Mouse (Mus musculus): ENCODE measurements around the gene Ptprm.

The Ptprm gene

DNA sequence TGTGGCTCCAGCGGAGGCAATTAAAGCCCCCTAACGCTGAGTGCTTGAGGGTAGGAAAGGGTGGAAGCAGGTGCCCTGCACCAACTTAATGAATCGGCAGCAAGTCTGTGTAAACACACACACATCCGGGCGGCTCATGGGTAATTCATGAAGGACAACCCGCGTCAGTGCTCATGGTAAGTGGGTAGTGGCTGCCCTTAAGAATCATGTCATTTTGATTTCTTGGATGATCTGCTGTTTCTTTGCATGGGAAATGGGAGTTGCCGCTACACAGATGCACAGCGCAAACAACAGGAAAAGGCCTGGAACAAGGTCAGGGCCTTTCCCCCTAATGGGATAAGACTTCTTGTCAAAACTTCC is 633.3 kb downstream of the Ptprm start:
- DNase-seq (ENCODE audit: low spot score) = no peak

- DNase-seq (ENCODE audit: low spot score) = no peak
These were observed 633.9 kb downstream of the Ptprm start for GRCm38 (mm10) chr17:66720200-66720991.

DNA sequence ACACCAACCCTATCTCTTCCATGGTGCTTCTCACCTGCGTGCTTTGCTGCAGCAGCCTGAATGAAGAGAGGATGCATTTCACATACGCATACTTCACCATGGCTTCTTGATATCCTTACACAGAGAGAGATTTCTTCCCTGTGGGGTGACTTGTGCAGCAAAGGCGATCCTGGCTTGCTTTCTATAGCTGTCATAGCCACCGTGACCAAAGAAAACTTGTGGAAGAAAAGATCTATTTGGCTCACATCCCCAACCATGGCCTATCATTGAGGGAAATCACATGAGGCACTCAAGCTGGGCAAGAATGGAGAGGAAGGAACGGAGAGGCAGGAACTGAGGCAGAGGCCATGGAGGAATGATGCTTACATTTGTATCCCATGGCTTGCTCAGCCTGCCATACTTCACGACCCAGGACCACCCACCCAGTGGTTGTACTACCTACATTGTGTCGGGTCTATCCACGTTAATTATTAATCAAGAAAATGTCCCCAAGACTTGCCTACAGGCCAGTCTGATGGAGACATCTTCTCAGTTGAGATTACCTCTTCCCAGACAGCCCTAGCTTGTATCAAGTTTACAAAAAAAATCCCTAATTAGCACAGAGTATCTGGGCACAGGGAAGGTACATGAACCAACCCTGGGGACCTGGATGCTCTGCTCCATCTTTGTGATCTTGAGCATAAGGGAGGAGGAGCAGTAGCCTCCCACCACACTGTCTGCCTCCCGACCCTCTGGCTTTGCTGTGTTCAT is 641.6 kb downstream of the Ptprm start:
- no peak for DNase-seq (ENCODE audit: low spot score)

DNA sequence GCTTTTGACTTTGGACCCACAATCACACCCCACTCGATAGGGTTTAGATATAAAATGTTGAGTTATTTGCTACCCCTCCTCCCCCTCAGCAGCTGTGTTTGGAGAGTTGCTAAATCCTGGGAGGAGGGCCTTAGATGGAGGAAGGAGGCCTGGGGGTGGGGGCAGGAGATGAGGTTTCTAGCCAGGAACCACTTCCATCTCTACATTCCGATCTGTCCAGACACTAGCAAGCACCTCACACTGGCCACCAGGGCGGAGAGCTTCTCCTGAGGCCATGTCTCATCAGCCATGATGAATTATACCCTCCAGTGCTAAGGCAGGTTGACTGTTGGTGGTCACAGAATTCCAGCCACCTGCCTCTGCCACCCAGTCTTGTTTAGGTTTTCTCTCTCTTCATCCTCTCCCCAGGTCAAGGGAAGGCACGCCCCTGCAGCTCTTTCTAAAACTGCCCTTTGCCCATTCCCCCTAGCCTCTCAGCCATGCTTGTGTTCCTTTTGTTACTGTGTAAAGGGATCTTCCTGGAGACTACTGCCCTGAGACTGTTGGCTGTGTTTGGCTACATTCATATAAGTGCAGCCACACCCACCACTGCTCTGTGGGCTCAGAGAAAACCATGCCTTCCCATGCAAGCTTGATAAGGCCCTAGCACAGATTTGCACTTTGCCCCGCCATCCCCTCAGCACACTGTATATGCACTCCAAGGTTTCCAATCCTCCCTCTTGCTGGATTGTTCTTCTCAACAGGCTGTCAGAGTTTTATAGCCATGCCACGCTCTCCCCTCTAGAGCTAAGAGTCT is 642.8 kb downstream of the Ptprm start:
- DNase-seq (ENCODE audit: low spot score) = no peak

- no peak for DNase-seq (ENCODE audit: low spot score)
These were observed 643.7 kb downstream of the Ptprm start for GRCm38 (mm10) chr17:66710568-66710967.

DNA sequence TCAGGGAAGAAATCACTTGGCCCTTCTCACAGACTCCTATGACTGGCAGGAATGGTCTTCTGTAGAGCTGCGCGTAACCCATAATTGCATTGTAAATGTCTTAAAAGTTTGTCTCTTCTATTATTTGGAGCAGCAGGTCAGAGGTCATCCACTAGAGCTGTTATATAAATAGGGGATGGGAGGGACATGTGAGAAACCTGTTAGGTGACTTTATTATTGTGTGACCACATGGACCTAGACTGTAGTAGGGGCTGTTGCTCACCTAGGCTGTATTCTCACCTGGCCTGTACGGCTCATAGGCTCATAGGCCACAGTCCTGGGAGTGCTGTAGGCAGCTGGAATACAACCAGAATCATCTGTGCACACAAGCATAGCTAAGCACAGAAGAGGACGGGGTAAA is 645.5 kb downstream of the Ptprm start:
- DNase-seq (ENCODE audit: low spot score) = no peak

DNA sequence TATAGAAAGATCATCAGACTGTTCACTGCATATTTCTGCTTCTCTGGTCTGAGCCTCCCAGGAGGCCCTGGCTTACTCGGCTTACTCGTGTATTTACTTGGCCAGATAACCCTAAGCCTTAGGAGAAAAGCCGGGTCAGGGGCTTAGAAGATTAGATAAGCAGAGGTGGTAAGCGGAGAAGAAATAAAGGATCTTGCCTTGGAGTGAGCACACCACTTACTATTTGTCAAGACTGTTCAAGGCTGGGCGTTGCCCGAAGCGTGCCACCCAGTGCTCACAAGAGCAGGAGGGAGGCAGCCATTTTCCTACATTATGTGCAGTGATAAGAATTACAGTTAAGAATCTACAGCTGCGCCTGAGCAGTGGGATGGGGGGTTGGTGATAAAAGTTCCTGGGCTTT is 646.6 kb downstream of the Ptprm start:
- no peak for DNase-seq (ENCODE audit: low spot score)

GRCm38 (mm10) chr17:66701358-66702184 is 652.7 kb downstream of the Ptprm start:
- no peak for DNase-seq (ENCODE audit: low spot score)

- no peak for DNase-seq (ENCODE audit: low spot score)
These were observed 654.4 kb downstream of the Ptprm start for GRCm38 (mm10) chr17:66699896-66700295.

GRCm38 (mm10) chr17:66697650-66698049 is 656.6 kb downstream of the Ptprm start:
- no peak for DNase-seq (ENCODE audit: low spot score)

DNA sequence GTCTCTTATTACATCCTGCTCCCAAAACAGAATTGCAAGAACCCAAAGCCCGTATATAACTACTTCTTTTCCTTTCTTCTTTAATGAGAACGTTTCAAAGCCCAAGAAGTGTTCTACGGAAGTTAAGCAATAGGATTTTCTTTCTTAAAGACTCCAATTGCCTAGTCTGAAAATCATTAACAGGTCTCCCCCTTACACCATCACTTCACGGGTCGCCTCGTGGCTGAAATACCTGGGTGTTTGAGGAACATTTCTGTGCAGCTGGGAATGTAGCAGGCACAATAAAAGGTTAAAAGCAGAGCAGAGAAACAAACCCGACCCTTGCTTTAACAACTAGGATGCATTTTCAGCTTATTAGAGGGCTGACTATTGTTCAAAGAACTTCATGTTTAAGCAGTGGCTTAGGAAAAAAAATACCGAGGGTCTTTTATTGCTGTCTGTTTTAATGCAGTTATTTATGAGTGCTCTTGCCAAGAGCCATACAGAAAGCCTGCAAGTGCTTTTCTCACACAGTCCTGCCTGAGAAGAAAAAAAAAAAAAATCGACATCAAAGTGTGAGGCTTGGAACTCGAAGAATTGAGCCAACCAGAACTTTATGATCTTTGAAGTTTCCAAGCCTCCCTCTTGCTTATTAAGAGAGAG is 657.6 kb downstream of the Ptprm start:
- DNase-seq (ENCODE audit: low spot score) = no peak

- no peak for DNase-seq (ENCODE audit: low spot score)
These were observed 659.9 kb downstream of the Ptprm start for GRCm38 (mm10) chr17:66694326-66694725.

GRCm38 (mm10) chr17:66693676-66694304 is 660.5 kb downstream of the Ptprm start:
- no peak for DNase-seq (ENCODE audit: low spot score)

DNA sequence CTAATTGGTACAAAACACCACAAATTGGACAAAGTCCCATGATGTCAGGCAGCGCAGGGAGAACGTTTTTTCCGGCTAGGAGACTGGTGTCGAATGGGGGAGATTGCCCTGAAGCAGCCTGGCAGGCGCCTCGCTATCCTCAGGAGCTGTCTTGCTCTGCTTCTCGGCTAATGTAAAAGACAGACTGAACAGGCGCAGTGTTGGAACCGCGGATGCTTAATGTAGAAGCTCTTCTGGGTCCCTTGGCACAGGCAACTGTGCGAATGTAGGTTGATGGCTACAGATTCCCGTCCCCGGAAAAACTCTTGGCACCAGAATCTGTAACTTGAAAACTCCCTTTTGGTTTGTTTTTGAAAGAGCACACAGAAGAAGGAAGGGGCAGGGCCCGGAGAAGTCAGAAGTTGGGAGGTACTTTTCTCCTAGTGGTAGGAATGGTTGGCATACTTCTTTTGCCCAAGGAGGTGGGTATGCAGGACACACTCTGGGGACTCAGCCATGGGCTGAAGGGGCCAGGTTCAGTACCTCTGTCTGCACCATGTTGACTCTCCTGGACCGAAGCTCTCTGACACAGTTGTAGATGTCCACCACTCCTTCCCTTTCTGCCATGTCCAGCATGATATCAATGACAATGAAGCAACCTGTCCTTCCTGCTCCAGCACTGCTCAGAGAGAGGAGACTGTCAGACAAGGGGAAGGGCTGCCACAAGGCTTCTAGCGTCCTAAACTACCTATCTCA is 661.1 kb downstream of the Ptprm start:
- DNase-seq (ENCODE audit: low spot score) = no peak

GRCm38 (mm10) chr17:66688179-66688578 is 666.1 kb downstream of the Ptprm start:
- DNase-seq (ENCODE audit: low spot score) = no peak

GRCm38 (mm10) chr17:66687543-66687942 is 666.7 kb downstream of the Ptprm start:
- DNase-seq (ENCODE audit: low spot score) = no peak

GRCm38 (mm10) chr17:66686701-66687489 is 667.4 kb downstream of the Ptprm start:
- no peak for DNase-seq (ENCODE audit: low spot score)

- no peak for DNase-seq (ENCODE audit: low spot score)
These were observed 670.8 kb downstream of the Ptprm start for GRCm38 (mm10) chr17:66683411-66683810.

- peak; percentile 12 for DNase-seq (ENCODE audit: low spot score)
These were observed 673.6 kb downstream of the Ptprm start for GRCm38 (mm10) chr17:66680662-66681061.
